Mouse (Mus musculus) E14TG2a.4 (cell line): Measurements from ENCODE around the gene Nr1d2.

Source experiments
- CTCF ChIP-seq: conservative IDR thresholded peaks from 2 replicates; pipeline ENCODE4 v1.5.1; 2014; ENCODE audit warnings: low read length
- NANOG ChIP-seq: IDR thresholded peaks from 2 replicates; pipeline ENCODE4 v1.6.1; 2014; ENCODE audit warnings: borderline replicate concordance, low read length, mixed read lengths

- TF ChIP-seq CTCF (no peak), NANOG (no peak)
These were observed 1.2 kb upstream of the Nr1d2 start for GRCm38 (mm10) chr14:18240132-18240531.
